Mouse (Mus musculus): ENCODE results near the gene Chrna9. TPM values are rescaled to one million over a fixed set of nuclear protein-coding genes. Genes with fewer than 3 reads are reported as not detected.
"Not testable (repeated sequence)": the region's sequence is repeated elsewhere in the genome, so short reads cannot be mapped to it uniquely, and the experiment has no call there.

The Chrna9 gene
- polyA plus RNA-seq, 1 experiment, result not detected

DNA sequence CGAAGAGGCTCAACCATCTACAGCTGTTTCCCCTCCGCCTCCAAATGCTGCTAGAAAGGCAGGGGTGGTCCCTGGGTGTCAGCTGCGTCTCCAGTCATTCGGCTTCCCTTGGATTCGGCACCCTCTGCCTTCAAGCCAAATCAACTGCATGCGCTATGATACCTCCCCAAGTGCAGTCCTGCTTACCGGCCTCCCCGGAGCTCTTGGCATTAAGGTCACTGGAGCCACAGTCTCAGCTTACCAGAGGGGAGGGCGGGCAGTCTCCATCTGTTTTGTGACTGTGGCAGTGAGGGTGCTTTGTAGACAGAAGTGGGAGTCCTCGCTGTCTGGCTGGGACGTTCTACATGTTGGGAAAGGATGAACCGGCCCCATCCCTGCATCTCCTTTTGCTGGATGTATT, 32.4 kb downstream of the Chrna9 start:
- Histone ChIP-seq H3K4me3 (ENCODE audit: insufficient read depth, low read length) (no peak overlapping the region), H3K4me1 (ENCODE audit: control insufficient read depth, insufficient read depth, low read length) (peaks cover 3% of the 10 kb centered on the region; the same call in 1 of the 2 replicates), H3K27ac (ENCODE audit: insufficient read depth, low read depth, low read length) (no peak overlapping the region)
- no peak for TF ChIP-seq CTCF (IDR thresholded peaks at IDR 0.05; ENCODE audit: low read depth, low read length)
- TF ChIP-seq POLR2A (IDR thresholded peaks at IDR 0.05; ENCODE audit: borderline replicate concordance, low read depth, low read length), result no peak

DNA sequence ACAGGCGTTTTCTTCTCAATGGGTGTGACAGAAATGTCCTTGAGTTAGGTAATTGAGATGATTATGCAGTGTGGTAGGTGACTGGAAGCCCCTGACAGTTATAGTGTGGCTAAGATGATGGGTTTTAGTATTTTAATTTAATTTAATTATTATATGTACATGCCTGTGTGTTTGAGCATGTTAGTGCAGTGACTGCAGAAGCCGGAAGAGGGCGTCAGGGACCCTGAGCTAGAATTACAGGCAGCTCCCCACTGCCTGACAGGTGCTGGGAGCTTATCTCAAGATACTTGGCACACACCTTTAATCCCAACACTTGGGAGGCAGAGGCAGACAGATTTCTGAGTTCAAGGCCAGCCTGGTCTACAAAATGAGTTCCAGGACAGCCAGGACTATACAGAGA, 33.3 kb downstream of the Chrna9 start:
- no peak overlapping the region for H3K27ac ChIP-seq (ENCODE audit: insufficient read depth, low read depth, low read length)
- H3K4me1 ChIP-seq (ENCODE audit: control insufficient read depth, insufficient read depth, low read length), result peaks cover 10% of the 10 kb centered on the region
- TF ChIP-seq POLR2A (IDR thresholded peaks at IDR 0.05; ENCODE audit: borderline replicate concordance, low read depth, low read length) (no peak), CTCF (IDR thresholded peaks at IDR 0.05; ENCODE audit: low read depth, low read length) (no peak)
- no peak overlapping the region for H3K4me3 ChIP-seq (ENCODE audit: insufficient read depth, low read length)

DNA sequence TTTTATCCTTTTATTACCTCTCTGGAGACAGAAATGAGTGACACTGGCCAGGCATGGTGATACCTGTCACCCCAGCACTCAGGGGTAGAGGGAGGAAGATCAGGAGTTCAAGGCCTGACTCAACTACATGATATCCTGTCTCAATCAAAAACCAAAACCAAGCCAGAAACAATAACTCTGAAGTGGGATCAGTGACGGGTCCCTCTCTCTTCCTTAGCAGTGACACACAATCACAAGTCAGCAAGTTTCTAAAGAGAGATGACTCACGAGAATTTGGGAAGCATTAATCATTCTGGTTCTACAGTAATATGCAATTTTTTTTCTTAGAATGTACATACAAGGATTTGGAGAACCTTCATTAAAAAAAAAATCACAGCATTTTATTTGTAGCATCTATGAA, 38.5 kb downstream of the Chrna9 start:
- Histone ChIP-seq H3K4me3 (ENCODE audit: insufficient read depth, low read length) (no peak overlapping the region), H3K4me1 (ENCODE audit: control insufficient read depth, insufficient read depth, low read length) (peaks cover 22% of the 10 kb centered on the region), H3K27ac (ENCODE audit: insufficient read depth, low read depth, low read length) (peak overlapping the region; percentile 82)
- no peak for TF ChIP-seq CTCF (IDR thresholded peaks at IDR 0.05; ENCODE audit: low read depth, low read length)
- no peak for TF ChIP-seq POLR2A (IDR thresholded peaks at IDR 0.05; ENCODE audit: borderline replicate concordance, low read depth, low read length)

DNA sequence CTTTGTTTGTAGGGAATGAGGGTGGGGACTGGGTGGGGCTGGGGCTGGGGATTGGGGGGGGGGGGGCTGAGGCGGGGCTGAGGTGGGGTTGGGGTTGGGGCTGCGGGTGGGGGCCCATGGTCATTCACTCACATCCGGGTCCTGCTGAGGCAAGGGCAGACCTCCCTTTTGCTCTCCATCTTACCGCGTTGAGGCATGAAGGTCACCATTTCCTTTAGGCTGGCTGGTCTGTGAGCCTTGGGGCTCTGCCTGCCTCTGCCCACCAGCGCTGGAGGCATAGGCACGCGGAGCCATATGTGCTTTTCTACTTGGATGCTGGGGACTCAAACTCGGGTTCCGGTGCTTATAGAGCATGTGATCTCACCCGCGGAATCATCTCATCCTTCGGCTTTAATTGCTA, 41.0 kb downstream of the Chrna9 start:
- Histone ChIP-seq H3K27ac (ENCODE audit: insufficient read depth, low read depth, low read length) (no peak overlapping the region), H3K4me1 (ENCODE audit: control insufficient read depth, insufficient read depth, low read length) (peaks cover 18% of the 10 kb centered on the region), H3K4me3 (ENCODE audit: insufficient read depth, low read length) (no peak overlapping the region)
- no peak for TF ChIP-seq POLR2A (IDR thresholded peaks at IDR 0.05; ENCODE audit: borderline replicate concordance, low read depth, low read length)
- TF ChIP-seq CTCF (IDR thresholded peaks at IDR 0.05; ENCODE audit: low read depth, low read length), result no peak

DNA sequence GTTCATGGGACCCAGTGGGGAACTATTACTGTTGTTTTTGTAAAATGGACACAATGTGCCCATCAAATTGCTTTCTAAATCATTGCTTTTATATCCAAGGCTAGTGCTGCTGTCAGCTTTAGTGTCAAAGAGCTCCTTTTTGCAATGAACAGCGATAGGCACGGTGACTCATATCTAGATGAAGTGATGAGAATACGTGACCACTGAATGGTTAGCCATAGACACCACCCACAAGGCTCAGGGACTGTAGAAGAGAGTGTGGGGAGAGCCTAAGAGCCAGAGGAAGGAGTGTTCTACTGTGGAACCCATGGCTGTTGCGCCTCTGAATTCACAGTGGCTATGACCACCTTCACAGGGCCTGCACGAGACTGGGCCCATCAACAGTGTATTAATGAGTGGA, 51.7 kb downstream of the Chrna9 start:
- Histone ChIP-seq H3K27ac (ENCODE audit: insufficient read depth, low read depth, low read length) (peak overlapping the region; percentile 61), H3K4me1 (ENCODE audit: control insufficient read depth, insufficient read depth, low read length) (peaks cover 35% of the 10 kb centered on the region), H3K4me3 (ENCODE audit: insufficient read depth, low read length) (no peak overlapping the region)
- TF ChIP-seq CTCF (IDR thresholded peaks at IDR 0.05; ENCODE audit: low read depth, low read length) (no peak), POLR2A (IDR thresholded peaks at IDR 0.05; ENCODE audit: borderline replicate concordance, low read depth, low read length) (no peak)

DNA sequence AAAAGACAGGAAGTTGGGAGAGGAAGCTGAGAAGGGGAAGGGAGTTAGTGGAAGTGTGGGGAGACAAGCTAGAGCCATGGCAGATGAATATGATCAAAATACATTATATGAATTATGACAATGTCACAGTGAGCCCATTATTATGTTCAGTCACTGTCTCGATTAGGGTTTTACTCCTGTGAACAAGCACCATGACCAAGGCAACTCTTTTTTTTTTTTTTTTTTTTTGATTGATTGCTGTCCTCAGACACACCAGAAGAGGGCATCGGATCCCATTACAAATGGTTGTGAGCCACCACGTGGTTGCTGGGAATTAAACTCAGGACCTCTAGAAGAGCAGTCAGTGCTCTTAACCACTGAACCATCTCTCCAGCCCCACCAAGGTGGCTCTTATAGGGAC, 52.3 kb downstream of the Chrna9 start:
- H3K27ac ChIP-seq (ENCODE audit: insufficient read depth, low read depth, low read length), result not testable (repeated sequence)
- peaks cover 40% of the 10 kb centered on the region for H3K4me1 ChIP-seq (ENCODE audit: control insufficient read depth, insufficient read depth, low read length)

DNA sequence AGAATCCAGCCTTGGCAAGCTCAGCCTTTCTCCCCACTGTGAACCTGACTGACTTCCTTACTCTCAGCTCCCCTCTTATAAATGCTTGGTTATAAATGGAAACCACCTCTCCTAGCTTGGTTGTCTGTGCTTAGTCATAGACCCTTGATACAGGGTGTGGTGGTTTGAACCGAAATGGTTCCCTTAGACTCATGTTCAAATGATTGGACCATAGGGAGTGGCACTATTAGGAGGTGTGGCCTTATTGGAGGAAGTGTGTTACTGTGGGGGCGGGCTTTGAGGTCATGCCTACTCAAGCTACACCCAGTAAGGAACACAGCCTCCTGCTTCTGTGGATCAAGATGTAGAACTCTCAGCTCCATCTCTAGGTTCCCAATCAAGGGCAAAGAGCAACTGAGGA, 56.5 kb downstream of the Chrna9 start:
- peaks cover 43% of the 10 kb centered on the region for H3K4me1 ChIP-seq (ENCODE audit: control insufficient read depth, insufficient read depth, low read length)
- no peak for TF ChIP-seq POLR2A (IDR thresholded peaks at IDR 0.05; ENCODE audit: borderline replicate concordance, low read depth, low read length)
- TF ChIP-seq CTCF (IDR thresholded peaks at IDR 0.05; ENCODE audit: low read depth, low read length), result no peak

More for the DNA sequence above, 52.3 kb downstream of the Chrna9 start:
- H3K4me3 ChIP-seq (ENCODE audit: insufficient read depth, low read length), result not testable (repeated sequence)

DNA sequence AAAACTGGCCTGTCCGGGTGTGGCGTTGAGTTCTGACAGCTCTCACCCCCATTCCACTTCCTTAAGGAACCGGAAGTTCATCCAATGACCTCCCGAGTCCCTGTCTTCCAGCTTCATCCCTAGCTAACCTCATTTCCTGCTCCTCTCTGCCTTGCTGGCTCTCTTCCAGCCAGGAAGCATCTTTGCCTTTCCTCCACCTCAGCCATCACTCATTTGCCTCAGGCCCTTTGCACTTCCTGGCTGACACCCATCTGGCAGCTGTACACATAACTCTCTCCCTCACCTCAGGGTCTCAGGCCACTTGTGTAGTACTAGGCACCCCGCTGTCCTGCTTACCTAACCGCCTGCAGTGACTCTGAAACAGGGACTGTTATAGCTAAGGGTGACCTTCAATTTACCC, 59.9 kb downstream of the Chrna9 start:
- Histone ChIP-seq H3K4me1 (ENCODE audit: control insufficient read depth, insufficient read depth, low read length) (peaks cover 36% of the 10 kb centered on the region), H3K27ac (ENCODE audit: insufficient read depth, low read depth, low read length) (no peak overlapping the region), H3K4me3 (ENCODE audit: insufficient read depth, low read length) (no peak overlapping the region)
- TF ChIP-seq POLR2A (IDR thresholded peaks at IDR 0.05; ENCODE audit: borderline replicate concordance, low read depth, low read length) (no peak), CTCF (IDR thresholded peaks at IDR 0.05; ENCODE audit: low read depth, low read length) (no peak)

More for the DNA sequence above, 56.5 kb downstream of the Chrna9 start:
- Histone ChIP-seq H3K27ac (ENCODE audit: insufficient read depth, low read depth, low read length) (peak overlapping the region; percentile 62), H3K4me3 (ENCODE audit: insufficient read depth, low read length) (peak overlapping the region; percentile 11; the same call in 1 of the 2 replicates)

DNA sequence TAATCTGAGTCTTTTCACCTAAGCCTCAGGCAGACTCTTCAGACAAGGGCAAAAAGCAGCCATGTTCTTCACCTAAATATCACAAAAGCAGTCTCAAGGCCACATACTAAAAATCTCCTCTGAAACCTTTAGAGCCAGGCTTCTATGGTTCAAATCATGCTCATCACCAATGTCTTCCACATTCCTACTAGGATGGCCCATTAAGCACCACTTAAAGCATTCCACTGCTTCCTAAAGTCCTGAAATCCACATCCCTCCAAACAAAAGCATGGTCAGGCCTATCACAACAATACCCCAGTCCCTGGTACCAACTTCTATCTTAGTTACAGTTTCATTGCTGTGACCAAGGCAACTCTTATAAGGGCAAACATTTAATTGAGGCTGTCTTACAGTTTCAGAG, 63.1 kb downstream of the Chrna9 start:
- Histone ChIP-seq H3K27ac (ENCODE audit: insufficient read depth, low read depth, low read length) (no peak overlapping the region), H3K4me1 (ENCODE audit: control insufficient read depth, insufficient read depth, low read length) (peaks cover 16% of the 10 kb centered on the region), H3K4me3 (ENCODE audit: insufficient read depth, low read length) (no peak overlapping the region)
- TF ChIP-seq CTCF (IDR thresholded peaks at IDR 0.05; ENCODE audit: low read depth, low read length) (no peak), POLR2A (IDR thresholded peaks at IDR 0.05; ENCODE audit: borderline replicate concordance, low read depth, low read length) (no peak)

DNA sequence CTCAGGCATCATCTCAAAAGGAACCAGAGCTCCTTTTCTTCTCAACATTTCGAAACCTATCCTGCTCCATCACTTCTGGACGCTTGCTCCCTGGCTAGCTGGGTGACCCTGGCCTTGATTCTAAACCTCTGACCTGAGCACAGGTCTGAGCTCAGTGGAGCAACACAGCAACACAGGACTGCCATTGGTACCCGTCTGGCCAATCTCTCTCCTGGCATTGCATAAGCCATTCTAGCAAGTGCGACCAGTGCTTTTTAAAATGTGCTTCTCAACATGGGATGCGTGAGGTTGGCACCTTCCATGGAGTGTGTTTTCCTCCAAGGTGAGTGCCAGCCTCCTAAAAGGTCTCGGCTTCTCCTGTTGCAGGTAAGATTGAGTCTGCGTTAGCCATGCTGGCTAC, 64.4 kb downstream of the Chrna9 start:
- peaks cover 16% of the 10 kb centered on the region for H3K4me1 ChIP-seq (ENCODE audit: control insufficient read depth, insufficient read depth, low read length)
- TF ChIP-seq CTCF (IDR thresholded peaks at IDR 0.05; ENCODE audit: low read depth, low read length), result no peak
- TF ChIP-seq POLR2A (IDR thresholded peaks at IDR 0.05; ENCODE audit: borderline replicate concordance, low read depth, low read length), result no peak
- no peak overlapping the region for H3K27ac ChIP-seq (ENCODE audit: insufficient read depth, low read depth, low read length)
- no peak overlapping the region for H3K4me3 ChIP-seq (ENCODE audit: insufficient read depth, low read length)

DNA sequence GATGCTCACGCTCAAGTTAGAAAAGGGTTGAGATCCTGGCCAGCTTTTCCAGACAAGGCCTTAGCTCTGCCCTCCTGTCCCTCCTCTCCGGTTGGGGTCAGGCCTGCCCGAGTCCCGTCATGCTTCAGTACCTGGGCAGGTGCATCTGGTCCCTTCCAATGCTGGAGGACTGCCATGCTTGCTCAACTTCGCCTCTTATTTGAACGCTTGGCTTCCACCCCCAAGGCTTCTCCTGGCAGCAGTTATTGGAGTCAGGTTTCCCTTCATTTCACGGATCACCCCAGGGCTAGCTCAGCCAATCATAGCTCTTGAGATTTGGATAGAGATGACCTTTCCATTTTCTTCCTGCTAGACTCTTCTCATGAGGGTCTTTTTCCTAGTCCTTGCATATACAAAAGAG, 65.4 kb downstream of the Chrna9 start:
- no peak overlapping the region for H3K4me3 ChIP-seq (ENCODE audit: insufficient read depth, low read length)
- no peak overlapping the region for H3K27ac ChIP-seq (ENCODE audit: insufficient read depth, low read depth, low read length)
- H3K4me1 ChIP-seq (ENCODE audit: control insufficient read depth, insufficient read depth, low read length), result peaks cover 14% of the 10 kb centered on the region
- no peak for TF ChIP-seq POLR2A (IDR thresholded peaks at IDR 0.05; ENCODE audit: borderline replicate concordance, low read depth, low read length)
- no peak for TF ChIP-seq CTCF (IDR thresholded peaks at IDR 0.05; ENCODE audit: low read depth, low read length)

Data from bone marrow macrophage, adult 2 months (primary cell).